Mouse (Mus musculus) spleen, postnatal 10 days (tissue): ENCODE data around the gene B4galt2.
A peak's percentile ranks its signal among the peaks of the same experiment; 100 is the strongest.

ENCODE experiments used
- DNase-seq, 2 experiments: peaks; one replicate each; pipeline ENCODE4 v3.0.0; 2021 to 2022; ENCODE audit warnings: low spot score in 2 of 2

B4galt2 gene

DNA sequence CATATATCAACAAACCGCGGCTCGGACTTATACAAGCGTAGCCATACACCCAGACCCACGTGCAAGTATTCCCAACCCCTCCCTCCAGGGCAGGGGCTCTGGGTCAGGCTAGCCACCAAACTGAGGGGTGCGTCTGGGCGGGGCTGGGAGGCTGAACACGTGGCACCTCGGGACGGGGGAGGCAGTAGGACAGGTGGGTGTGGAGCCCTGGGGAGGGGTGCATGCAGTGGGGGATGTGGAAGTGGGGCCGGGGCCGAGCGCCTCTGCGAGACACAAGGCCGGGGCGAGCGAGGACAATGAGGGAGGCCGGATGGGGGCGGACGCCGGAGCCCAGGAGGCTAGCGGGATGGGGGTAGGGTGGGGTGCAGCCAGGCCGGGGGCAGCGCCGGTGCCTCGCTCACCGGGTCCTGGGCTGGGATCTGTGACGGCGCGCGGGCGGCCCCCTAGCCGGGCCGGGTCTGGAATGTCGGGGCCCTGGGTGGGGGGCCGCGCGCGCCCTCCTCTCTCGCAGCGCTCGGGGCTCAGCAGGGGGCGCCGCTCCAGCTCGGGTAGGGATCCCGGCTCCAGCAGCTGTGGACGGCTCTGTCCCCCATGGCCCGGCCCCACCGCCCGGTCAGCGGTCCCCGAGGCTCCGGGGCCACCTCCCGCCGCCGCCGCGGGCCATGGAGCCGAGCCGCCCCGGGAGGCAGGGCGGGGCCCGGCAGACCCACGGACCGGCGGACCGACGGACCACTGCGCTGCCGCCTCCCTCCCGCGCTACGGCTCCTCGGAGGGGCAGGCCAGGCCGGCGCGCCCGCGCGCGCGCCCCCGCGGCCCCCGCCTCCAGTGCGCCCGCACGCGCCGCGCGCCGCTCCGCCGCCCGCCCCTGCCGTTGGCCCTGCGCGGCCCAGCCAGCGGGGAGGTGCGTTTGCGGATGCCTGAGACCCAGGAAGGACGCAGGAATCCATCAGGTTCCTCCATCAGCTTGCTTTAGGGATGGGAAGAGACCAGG, at the start of gene B4galt2:
B4galt2 (minus strand) TSS at position 787 of the 991 bp plus-strand sequence.
- no peak for DNase-seq

DNA sequence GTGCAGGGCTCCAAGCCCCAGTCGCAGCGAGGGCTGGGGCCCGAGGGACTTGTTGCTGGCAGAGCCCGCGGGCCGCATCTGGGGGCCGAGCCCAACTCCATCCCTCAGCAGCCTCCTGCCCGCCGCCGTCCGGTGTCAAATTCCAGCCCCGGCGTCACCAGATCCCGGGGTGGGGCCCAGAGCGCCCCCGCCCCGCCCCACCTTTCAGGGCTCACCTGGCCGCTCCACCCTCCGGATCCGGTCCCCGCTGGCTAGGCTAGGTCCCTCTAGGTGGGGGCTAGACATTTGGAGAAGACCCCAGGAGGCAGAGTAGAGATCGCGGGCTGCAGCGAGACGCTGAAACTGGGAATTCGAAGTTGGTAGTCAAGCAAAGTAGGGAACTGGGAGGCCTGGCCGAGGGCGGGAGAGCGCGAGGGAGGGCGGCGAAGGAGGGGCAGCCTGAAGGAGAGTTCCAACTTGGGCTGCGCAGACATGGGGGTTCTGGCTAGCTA, 46.1 kb upstream of the B4galt2 start, which contains the start of gene Artn:
Artn (minus strand) TSS at position 373 of the 491 bp plus-strand sequence.
- peak; percentile 48 to 54 for DNase-seq

DNA sequence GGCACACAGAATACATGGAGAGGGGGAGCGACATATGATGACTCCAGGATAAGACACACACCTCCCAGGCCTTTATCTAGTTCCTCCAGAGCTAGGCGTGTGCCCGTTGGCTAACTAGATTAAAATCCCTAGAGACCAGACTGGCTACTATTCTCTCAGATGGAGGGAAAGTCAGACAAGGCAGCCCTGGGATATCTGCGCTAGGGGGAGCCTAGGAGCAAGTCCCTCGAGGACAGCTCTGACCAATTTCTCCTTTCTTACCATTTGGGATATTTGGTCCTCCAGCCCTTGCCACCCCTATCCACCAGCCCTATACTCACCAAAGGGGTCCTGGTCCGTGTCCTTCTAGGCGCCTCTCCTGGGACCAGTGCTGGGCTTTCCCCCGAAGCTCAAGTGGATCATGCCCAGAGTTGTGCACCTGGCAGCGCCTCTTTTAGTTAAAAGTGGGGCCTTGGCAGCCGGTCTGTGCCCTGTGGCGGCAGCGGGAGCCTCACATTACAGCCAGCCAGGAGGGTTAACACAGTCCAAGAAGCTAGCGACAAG, 45.5 kb upstream of the B4galt2 start:
- DNase-seq, result peak; percentile 79 to 84

DNA sequence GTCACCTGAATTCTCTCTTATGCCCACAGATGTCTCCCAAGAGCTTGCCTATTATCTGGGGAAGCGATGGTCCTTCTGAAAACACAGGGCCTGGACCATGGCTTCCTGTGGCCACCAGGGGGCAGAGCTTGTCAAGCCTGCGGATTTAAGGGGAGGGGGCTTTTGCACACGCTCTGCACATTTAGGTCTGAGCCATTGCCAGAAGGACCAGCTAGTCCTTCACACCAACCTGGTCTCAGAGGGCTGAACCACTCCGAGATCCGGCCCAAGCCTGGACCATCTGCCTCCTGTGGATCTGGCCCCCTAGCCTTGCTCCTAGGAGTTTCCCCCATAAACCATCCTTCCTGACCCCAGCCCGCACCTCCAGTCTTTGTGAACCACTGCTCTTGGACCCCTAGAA, 44.9 kb upstream of the B4galt2 start:
- DNase-seq, result peak; percentile 52 to 62

DNA sequence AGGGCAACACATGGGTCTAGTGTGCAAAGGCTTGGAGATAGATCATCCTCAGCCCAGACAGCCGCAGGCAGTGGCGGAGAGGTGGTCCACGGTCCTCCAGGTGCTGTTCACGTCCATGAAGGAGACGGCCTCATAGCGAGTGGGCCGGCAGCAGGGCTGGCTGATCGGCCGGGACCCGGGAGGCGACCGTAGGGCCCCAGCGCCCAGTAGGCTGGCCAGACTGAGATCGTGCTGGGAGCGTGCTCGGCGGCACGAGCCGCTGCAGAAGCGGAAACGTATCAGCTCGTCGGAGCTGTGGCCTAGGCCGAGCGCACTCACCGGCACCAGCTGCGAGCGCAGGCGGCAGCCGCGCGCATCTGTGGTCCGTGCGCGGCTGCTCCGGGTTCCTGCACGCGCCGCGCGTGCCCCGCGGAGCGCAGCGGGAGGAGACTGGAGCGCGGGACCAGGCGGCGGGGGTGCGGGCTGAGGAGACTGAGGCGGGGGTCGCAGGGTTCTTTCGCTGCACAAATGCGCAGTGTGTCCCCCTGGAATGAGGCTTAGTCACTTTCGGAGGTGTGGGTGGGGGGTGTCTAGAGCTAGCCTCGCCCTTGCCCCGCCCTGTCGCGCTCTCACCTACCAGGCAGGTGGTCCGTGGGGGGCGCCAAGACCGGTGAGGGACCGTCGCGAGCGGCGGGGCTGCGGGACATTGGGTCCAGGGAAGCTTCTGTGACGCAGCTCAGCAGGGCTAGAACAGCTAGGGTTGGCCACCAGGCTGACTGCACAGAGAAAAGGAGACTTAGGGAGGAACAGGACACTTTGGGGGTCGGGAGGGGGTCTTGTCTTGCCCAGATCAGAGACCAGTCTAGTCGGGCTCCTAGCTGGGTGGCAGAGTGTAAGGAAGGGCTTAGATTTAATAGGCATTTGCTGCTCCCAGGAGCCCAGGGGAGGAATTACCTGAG, 43.5 kb upstream of the B4galt2 start:
- peak; percentile 39 to 55 for DNase-seq

DNA sequence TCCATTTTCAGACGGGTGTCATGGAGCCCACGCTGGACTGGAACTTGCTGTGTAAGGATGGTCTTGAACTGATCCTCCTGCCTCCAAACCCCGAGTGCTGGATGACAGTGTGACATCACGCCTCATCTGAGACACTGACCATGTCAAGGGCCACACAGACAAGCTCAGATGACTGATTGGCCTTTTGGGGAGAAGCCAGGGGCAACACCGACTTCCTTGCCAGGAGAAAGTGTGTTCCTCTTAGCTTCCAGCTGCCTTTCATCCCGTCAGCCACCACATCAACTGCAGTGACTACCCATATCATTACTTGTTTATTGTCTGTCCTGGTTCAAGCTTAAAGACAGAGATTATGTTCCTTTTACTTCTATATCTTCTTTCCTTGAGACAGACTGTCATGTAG, 41.6 kb upstream of the B4galt2 start:
- no peak for DNase-seq

DNA sequence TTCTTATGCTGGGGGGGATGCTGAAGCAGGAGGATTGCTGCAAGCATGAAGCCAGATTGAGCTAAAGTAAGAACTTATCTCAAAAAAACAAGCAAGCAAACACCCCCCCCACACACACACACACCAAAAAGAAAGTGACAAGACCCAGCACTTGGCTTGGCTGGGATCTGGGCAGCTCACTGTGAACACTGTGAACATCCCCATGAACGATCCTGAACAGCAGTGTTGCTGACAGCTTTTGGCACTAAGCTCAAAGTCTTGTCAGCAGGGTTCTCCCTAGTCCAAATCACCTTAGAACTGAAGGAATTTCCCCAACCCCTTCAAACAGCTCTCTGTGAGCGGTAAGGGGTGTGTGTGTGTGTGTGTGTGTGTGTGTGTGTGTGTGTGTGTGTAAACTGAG, 40.2 kb upstream of the B4galt2 start:
- no peak for DNase-seq

DNA sequence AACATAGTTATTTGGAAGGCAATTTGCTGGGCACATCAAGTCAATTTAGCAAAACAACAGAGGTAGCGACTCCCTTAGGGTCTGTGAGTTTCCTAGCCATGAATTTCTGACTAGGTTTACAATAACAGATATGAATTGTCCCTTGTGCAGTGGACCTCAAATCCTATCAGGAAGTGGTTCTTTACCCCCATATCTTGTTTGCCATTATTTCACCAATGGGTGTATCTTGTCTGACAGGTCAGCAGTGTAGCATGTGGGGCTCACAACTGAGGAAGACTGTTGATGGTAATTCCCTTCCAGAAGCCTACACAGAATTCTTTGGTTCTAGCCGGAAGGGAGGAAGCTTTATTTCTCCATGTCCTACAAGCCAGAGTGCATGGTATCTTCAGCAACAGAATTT, 38.1 kb upstream of the B4galt2 start:
- no peak for DNase-seq

DNA sequence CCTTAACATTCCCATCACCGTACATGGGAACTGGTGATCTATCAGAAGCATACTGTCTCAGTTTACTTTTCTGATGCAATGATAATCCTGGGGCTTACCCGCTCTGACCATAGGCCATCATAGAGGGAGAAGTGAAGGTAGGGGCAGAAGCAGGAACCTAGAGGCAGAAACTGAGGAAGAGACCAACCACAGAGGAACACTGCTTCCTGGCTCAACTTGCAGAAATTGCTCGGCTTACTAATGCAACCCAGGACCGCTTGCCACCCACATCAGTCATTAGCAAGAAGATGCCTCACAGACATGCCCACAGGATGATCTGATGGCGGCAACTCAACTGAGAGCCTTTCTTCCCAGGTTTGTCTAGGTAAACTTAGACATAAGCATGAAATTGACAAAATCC, 35.5 kb upstream of the B4galt2 start:
- DNase-seq, result no peak

DNA sequence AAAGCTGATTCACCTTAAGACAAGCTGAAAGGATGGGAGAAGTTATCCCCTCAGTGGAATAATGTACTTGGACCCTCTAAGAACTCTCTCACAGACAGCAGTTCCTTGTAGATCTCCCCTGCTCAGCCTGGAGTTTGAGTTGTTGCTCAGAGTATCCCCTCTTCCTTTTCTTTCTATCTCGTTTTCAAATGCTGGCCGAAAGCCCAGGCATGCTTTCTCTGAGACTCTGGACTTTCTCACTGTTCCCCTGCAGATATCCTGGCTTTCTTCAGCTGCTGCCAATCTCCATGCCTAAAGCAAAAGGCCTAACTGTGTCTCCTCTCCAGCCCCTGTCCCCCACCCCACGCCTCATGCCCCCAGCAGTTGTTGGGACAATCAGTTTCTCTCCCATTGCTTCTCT, 35.0 kb upstream of the B4galt2 start:
- no peak for DNase-seq

DNA sequence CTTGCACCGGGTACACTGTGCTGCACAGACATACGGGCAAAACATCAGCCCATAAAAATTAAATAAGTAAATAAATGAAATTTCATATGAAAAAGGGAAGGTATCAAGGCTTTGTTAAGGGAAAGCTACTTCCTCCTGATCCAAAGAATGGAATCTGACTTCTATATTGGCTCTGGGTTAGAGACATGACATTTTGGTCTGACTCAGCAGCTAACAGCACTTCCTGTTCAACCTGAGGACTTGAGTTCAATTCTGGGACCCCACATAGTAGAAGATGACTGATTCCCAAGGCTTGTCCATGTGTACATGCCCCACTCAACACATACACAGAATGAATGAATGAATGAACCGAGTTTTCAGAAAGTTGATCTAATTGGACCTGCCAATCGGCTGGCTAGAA, 34.6 kb upstream of the B4galt2 start:
- no peak for DNase-seq

DNA sequence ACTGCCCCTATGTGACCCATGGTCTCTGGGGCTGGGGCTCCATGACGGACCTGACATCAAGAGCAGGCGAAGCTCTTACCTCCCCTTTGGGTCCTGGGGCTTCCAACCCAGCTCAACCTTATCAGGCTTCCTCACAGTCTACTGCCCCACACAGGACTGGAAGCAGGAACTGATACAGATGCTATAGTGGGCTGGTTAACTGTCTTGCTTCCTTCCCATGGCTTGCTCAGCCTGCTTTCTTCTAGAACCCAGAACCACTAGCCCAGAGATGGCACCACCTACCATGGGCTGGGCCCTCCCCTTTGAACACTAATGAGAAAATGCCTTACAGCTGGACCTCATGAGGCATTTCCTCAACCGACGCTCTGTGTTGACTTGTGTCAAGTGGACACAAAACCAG, 34.1 kb upstream of the B4galt2 start:
- DNase-seq, result no peak

DNA sequence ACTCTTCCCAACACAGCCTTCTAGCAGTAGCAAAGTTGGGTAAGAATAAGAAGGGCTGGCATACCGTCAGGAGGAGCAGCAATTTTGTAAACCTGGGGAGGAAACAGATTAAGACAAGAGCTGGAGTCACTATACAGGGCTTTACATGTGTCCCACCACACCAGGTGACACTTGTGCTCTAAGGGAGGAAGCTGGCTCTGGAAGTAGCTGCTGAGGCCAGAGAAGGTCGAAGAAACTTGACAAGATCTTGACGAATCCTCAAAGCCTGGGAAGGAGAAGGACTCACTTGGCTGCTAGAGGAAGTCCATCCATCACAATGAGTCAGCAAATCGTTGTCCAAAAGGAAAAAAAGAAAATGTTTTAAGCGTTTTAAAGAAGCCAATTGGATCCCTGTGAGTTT, 33.1 kb upstream of the B4galt2 start:
- DNase-seq, result no peak

DNA sequence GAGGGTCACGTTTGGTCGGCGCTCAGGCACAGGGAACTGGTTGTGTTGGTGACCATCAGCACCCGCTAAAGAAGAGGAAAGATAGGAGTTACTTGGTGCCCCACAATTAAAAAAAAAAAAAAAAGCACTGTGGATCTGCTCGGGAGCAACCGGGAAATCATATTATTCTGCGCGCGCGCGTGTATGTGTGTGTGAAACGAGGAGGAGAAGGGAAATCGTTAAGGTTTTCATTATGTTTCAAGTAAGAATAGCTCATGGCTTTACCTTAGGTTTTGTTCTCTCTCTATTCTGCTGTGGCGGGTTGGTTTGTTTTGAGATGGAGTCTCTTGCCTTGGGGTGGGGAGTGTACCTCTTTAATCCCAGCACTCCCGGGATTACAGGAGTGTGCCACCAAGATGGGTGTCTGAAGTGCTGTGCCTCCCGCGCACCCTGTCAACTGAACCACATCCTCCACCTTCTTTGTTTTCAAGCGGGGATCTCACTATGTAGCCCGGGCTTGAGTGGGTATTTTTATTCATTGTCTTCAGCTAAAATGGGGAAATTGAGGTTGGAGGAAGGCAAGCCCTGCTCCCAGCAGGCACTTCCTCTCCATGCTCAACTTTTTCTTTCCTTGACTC, 32.3 kb upstream of the B4galt2 start:
- peak in 1 of 2 experiments; percentile 30 for DNase-seq

DNA sequence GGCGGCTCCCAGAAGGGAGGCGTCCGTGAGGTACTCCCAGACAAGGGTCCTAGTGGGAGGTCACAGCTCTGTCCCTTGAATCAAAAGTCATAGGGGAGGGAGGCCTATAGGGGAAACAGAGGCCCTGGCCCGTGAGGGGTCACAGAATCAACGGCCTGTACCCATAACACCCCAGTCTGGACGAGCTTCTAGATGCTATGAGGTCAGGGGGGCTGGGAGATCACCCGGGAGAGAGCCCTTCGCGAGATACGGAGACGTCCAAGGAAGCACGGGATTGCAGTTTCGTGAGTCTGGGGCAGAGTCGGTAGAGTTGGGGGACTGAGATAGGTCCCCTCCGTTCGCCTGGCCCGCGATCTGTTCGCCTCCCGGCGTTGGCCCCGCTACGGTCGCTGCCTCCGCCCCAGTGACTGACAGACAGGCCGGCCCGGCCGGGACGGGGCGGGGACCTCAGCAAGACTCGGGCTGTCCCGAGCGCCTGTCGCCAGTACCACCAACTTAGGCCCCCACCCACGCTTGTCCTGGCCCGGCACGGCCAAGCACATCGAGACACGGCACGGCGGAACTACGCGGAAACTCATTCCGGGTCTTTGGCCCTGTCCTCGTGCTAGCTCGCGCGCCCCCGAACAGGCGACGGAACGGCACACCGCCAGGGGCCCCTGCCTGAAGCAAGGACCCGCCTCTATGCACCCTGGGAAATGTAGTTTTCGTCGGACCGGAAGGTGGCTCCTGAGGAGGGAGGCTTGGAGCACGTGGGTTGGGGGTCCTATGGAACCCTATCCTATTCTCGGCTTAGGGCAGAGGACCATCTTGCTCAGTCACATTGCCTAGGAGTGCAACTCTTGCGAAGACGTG, 31.5 kb upstream of the B4galt2 start, which contains the start of gene Ipo13:
Ipo13 (minus strand) TSS at position 409 of the 852 bp plus-strand sequence.
- DNase-seq, result peak; percentile 95 to 100

DNA sequence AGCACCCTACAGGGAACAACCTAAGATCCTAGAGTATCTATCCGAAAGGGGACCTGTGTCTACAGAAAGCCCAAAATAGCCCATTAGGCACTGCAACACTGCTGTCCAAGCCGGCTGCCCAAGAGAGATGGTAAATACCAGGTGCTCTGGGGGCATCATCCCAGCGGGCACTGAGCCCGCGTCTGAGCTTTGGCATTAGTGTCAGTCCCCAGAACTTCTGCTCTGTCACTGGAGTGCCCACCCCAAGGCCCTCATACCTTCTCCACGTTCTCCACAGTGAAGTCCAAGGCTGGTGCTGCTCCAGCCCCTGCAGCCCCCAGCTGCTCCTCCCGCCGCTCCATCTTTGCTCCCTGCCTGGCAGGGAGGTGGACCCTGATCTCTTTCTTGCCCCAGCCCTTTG, 30.7 kb upstream of the B4galt2 start:
- DNase-seq, result no peak

DNA sequence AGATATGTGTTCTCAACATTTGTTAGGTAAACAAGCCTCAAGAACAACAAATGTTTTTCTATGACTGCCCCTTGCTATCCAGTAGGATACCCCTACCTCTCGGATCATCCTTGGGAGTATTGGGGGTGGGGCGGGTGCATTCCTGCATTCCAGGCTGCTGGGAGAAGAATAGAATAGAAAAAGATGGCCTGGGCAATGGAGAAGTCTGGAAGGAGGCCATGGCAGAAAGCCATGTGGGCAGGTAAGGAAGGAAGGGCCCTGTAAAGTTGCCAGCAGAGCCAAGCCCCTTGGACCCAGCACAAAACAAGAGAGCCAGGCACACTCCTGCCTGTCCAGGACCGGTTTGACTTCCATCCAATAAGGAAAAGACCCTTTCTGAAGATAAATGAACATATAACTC, 30.1 kb upstream of the B4galt2 start:
- DNase-seq, result no peak

DNA sequence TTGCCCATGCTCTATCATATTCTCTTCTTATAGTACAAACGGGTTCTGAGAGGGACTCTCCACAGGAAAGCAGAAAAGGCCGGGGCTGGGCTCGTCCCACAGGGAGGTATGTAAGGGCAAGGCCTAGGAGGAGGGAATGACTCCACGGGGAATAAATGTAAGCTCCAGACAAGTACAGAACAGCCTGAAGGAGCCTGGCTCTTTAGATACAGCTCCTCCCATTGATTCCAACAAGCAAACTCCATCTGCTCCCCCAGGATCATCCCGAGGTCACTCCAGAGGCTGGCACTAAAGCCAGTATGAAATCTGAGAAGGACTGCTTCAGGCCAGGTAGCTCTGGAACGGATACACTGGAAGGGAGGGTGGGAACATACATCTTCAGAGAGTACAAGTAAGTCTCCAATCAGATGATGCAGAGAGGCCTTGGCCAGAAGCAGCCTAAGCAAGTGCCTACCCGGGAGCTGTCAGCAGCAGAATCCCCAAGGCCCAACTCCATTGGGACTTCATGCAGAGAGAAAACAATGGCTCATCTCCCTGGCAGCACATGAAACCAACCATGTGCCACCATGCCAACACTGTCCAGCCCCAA, 29.5 kb upstream of the B4galt2 start:
- DNase-seq, result no peak

DNA sequence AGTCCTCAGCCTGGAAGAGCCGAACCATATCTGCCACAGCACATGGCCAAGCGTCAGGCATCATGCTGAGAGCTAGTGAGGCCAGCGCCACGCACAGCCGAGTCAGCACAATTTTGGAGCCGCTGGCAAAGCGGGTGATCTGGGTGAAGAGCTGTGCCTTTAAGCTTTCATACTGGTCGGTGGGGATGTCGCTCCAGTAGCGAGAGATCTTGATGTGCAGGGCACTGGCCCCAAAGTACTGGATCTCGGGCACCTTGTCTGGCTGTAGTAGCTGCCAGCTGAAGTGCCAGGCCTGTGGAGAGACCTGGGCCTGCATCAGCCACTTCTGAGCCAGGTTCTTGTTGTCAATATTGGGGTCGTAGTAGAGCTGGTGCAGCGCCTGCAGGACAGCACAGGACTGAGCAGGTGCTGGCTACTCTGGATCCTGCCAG, 28.9 kb upstream of the B4galt2 start:
- no peak for DNase-seq
